Comparison of ENCODE assay signal across 11 mouse cellular contexts in genomic region chr16:18627163-18627562, GRCm38 (mm10). TPM values are rescaled to one million over a fixed set of nuclear protein-coding genes. Genes with fewer than 3 reads are reported as not detected.
DNase-seq lines count a peak whose midpoint lies in the region; ATAC-seq and TF ChIP-seq lines count a peak whose summit lies in the region.
"Had no signal": no experiment of that assay in that cellular context is flagged by ENCODE, and none has a peak within 500 bp of the region (broad histone marks: within the 10 kb centered on the region; RNA-seq: fewer than 3 reads in every experiment).

No protein-coding gene starts in this region.

- 51% methylated on average over 3 of the region's 3 CpGs for WGBS in hindbrain, embryonic 13.5 days

- peak overlapping the region; percentile 98 for H3K27ac ChIP-seq in layer of hippocampus, adult 2 months
- H3K27ac ChIP-seq in cortical plate, adult 2 months (ENCODE audit: insufficient read depth, low read length), result no peak overlapping the region
- H3K27ac ChIP-seq in hindbrain, embryonic 13.5 days, result no peak overlapping the region

- peaks cover 3% of the 10 kb centered on the region for H3K4me1 ChIP-seq in cortical plate, adult 2 months (ENCODE audit: control insufficient read depth, insufficient read depth, low read length)
- peaks cover 46% of the 10 kb centered on the region for H3K4me1 ChIP-seq in hindbrain, embryonic 13.5 days (replicated peaks)

- no peak for ATAC-seq in hindbrain, embryonic 13.5 days (ENCODE audit: low FRiP score)

- H3K4me3 ChIP-seq in layer of hippocampus, adult 2 months, result peak overlapping the region; percentile 67
- H3K4me3 ChIP-seq in cortical plate, adult 2 months (ENCODE audit: insufficient read depth, low read length), result peak overlapping the region; percentile 93
- peak overlapping the region; percentile 84 for H3K4me3 ChIP-seq in hindbrain, embryonic 13.5 days
- H3K4me3 ChIP-seq in myocyte, result peak overlapping the region; percentile 61

- peaks cover 43% of the 10 kb centered on the region for H3K27me3 ChIP-seq in hindbrain, embryonic 13.5 days
- H3K27me3 ChIP-seq in myocyte (ENCODE audit: control insufficient read depth, insufficient read depth, insufficient read length), result no peaks in the 10 kb centered on the region

- peak overlapping the region; percentile 88 for H3K4me2 ChIP-seq in hindbrain, embryonic 13.5 days
- peak overlapping the region; percentile 90 for H3K4me2 ChIP-seq in myocyte (ENCODE audit: low read depth)

- DNase-seq in layer of hippocampus, adult 2 months (ENCODE audit: low spot score in 2 of 2), result no peak
- DNase-seq in layer of hippocampus, adult 9-11 months, result no peak
- no peak for DNase-seq in right cerebral cortex, adult 18-20 months
- DNase-seq in embryo, embryonic 10.5 days (ENCODE audit: low spot score), result no peak
- DNase-seq in spleen, postnatal 36 days (ENCODE audit: low spot score in 2 of 2), result no peak

- TF ChIP-seq POLR2A in cortical plate, adult 2 months (IDR thresholded peaks at IDR 0.05; ENCODE audit: extremely low read depth, insufficient read depth, low read length), result no peak
- TF ChIP-seq POLR2A in myocyte (IDR thresholded peaks at IDR 0.05; ENCODE audit: insufficient read length, low read depth), result no peak

- no peak for TF ChIP-seq CTCF in layer of hippocampus, adult 2 months (conservative IDR thresholded peaks at IDR 0.05)
- no peak for TF ChIP-seq CTCF in cortical plate, adult 2 months (IDR thresholded peaks at IDR 0.05; ENCODE audit: extremely low read depth, insufficient read depth, low read length)

- H3K9ac ChIP-seq in hindbrain, embryonic 13.5 days, result peak overlapping the region; percentile 96

- H3ac ChIP-seq in myocyte (ENCODE audit: control insufficient read depth, insufficient read length), result no peak overlapping the region

- peaks cover 36% of the 10 kb centered on the region for H3K36me3 ChIP-seq in hindbrain, embryonic 13.5 days
- H3K36me3 ChIP-seq in myocyte (ENCODE audit: control insufficient read depth, insufficient read depth), result peaks cover 13% of the 10 kb centered on the region

- H3K79me2 ChIP-seq in myocyte (ENCODE audit: control insufficient read depth, insufficient read depth), result peaks cover 21% of the 10 kb centered on the region

- H3K9me3 ChIP-seq in hindbrain, embryonic 13.5 days, result no peaks in the 10 kb centered on the region

TF ChIP-seq in myocyte, 11 proteins besides CTCF, POLR2A, EP300 and RAD21:
- TF ChIP-seq POLR2AphosphoS2 (IDR thresholded peaks at IDR 0.05; ENCODE audit: insufficient read length, low read depth), result no peak
- no peak for TF ChIP-seq MAX (IDR thresholded peaks at IDR 0.05; ENCODE audit: low read depth)
- no peak for TF ChIP-seq MYOG (IDR thresholded peaks at IDR 0.05; ENCODE audit: control insufficient read depth in 1 of 3, insufficient read depth in 1 of 3, insufficient read length in 2 of 3, low read depth in 2 of 3)
- no peak for TF ChIP-seq TCF3 (IDR thresholded peaks at IDR 0.05; ENCODE audit: insufficient read length, low read depth)
- no peak for TF ChIP-seq TCF12 (IDR thresholded peaks at IDR 0.05; ENCODE audit: insufficient read depth, poor library complexity, severe bottlenecking)
- no peak for TF ChIP-seq USF1 (IDR thresholded peaks at IDR 0.05; ENCODE audit: low read depth)
- no peak for TF ChIP-seq MYOD1 (IDR thresholded peaks at IDR 0.05; ENCODE audit: control insufficient read depth in 1 of 3, insufficient read length in 2 of 3, low read depth in 2 of 3)
- TF ChIP-seq REST (IDR thresholded peaks at IDR 0.05; ENCODE audit: insufficient read depth, insufficient read length), result no peak

RNA-seq across cellular contexts. Expression of gene Gm49601, which starts 0.9 kb away (rescaled TPM):
- 100 to 1,000 TPM; 207 to 223 TPM for total RNA-seq in layer of hippocampus, adult 2 months (2021)
- 156 and 173 TPM in 2 replicates for polyA plus RNA-seq in cortical plate, adult 2 months (2012; rRNA removed)
- 19.3 and 21.0 TPM in 2 replicates for polyA plus RNA-seq in hindbrain, embryonic 13.5 days (2015; fragmentation: Nextera tagmentation; extraction: Ambion mirVana)
- polyA plus RNA-seq in myocyte (2012; fragmentation: generic; extraction: Trizol), result 11.4 TPM

RNA-seq across cellular contexts. Expression of gene Sept5, which starts 2.6 kb away (rescaled TPM):
- total RNA-seq in layer of hippocampus, adult 2 months (2021), result 100 to 1,000 TPM; 560 to 619 TPM
- 999 TPM in 2 replicates for polyA plus RNA-seq in cortical plate, adult 2 months (2012; rRNA removed)
- polyA plus RNA-seq in hindbrain, embryonic 13.5 days (2015; fragmentation: Nextera tagmentation; extraction: Ambion mirVana), result 169 and 176 TPM in 2 replicates
- 112 TPM for polyA plus RNA-seq in myocyte (2012; fragmentation: generic; extraction: Trizol)

RNA-seq across cellular contexts. Expression of gene Gp1bb, which starts 5.0 kb away (rescaled TPM):
- total RNA-seq in layer of hippocampus, adult 2 months (2021), result 1 to 10 TPM; 1.0 to 1.4 TPM
- 4.5 and 4.6 TPM in 2 replicates for polyA plus RNA-seq in cortical plate, adult 2 months (2012; rRNA removed)
- 11.2 and 11.9 TPM in 2 replicates for polyA plus RNA-seq in hindbrain, embryonic 13.5 days (2015; fragmentation: Nextera tagmentation; extraction: Ambion mirVana)
- 9.4 TPM for polyA plus RNA-seq in myocyte (2012; fragmentation: generic; extraction: Trizol)
- total RNA-seq: gastrocnemius, postnatal 14 days had no signal

RNA-seq across cellular contexts. Expression of gene Tbx1, which starts 36.7 kb away (rescaled TPM):
- total RNA-seq in layer of hippocampus, adult 2 months (2021), result 1 to 10 TPM; 1.4 to 1.5 TPM
- polyA plus RNA-seq in cortical plate, adult 2 months (2012; rRNA removed), result 2.1 and 3.6 TPM in 2 replicates
- 0.99 and 1.7 TPM in 2 replicates for polyA plus RNA-seq in hindbrain, embryonic 13.5 days (2015; fragmentation: Nextera tagmentation; extraction: Ambion mirVana)
- 16.9 TPM for polyA plus RNA-seq in myocyte (2012; fragmentation: generic; extraction: Trizol)
- total RNA-seq: MEL; neutrophil, adult 5-6 weeks had no signal
